ENCODE assay signal across 23 mouse cellular contexts in genomic region chr10:96104624-96105023, GRCm38 (mm10). TPM values are rescaled to one million over a fixed set of nuclear protein-coding genes. Genes with fewer than 3 reads are reported as not detected.
DNase-seq lines count a peak whose midpoint lies in the region; ATAC-seq lines count a peak whose summit lies in the region.
"Had no signal": no experiment of that assay in that cellular context is flagged by ENCODE, and none has a peak within 500 bp of the region (broad histone marks: within the 10 kb centered on the region; RNA-seq: fewer than 3 reads in every experiment).

No protein-coding gene starts in this region.

- peak; percentile 90 for ATAC-seq in liver, embryonic 12.5 days
- peak; percentile 84 for ATAC-seq in liver, embryonic 16.5 days (ENCODE audit: low read depth)
- no peak for ATAC-seq in kidney, embryonic 14.5 days (ENCODE audit: low FRiP score, low TSS enrichment)
- ATAC-seq in midbrain, embryonic 14.5 days (ENCODE audit: low FRiP score, low TSS enrichment) = no peak
- ATAC-seq: forebrain, embryonic 14.5 days had no signal

- 32% methylated on average over 4 of the region's 4 CpGs for WGBS in liver, embryonic 12.5 days (ENCODE audit: insufficient replicate concordance)
- 19% methylated on average over 4 of the region's 4 CpGs for WGBS in liver, embryonic 16.5 days (ENCODE audit: insufficient replicate concordance)
- WGBS in kidney, embryonic 14.5 days = 83% methylated on average over 4 of the region's 4 CpGs
- WGBS in midbrain, embryonic 14.5 days = 91% methylated on average over 4 of the region's 4 CpGs

- peak; percentile 42 for DNase-seq in c-Kit-positive CD71-positive TER-119-negative erythroid progenitor cells, embryonic 14.5 days (ENCODE audit: low read depth)
- no peak for DNase-seq in midbrain, embryonic 14.5 days
- DNase-seq in gastrocnemius, postnatal 36 days = no peak
- DNase-seq in layer of hippocampus, postnatal 10 days (ENCODE audit: low spot score in 2 of 2) = no peak
- DNase-seq: adrenal gland, postnatal 10 days; cerebellum, adult 2 months; gastrocnemius, postnatal 10 days; heart, adult 2 months; heart, postnatal 14 days had no signal

- peaks cover 11% of the 10 kb centered on the region for H3K4me1 ChIP-seq in liver, embryonic 12.5 days
- H3K4me1 ChIP-seq in liver, embryonic 16.5 days (ENCODE audit: control insufficient read depth, low read depth, low read length) = no peaks in the 10 kb centered on the region; the same call in 1 of the 2 replicates
- H3K4me1 ChIP-seq in kidney, embryonic 14.5 days (ENCODE audit: control insufficient read depth, insufficient read depth, low read length) = no peaks in the 10 kb centered on the region
- H3K4me1 ChIP-seq in midbrain, embryonic 14.5 days (ENCODE audit: control insufficient read depth, insufficient read depth, low read length) = no peaks in the 10 kb centered on the region
- H3K4me1 ChIP-seq: embryonic facial prominence, embryonic 15.5 days; forebrain, embryonic 10.5 days; heart, embryonic 15.5 days had no signal

- H3K27ac ChIP-seq in liver, embryonic 12.5 days = 0 out of 2 replicates have a peak overlapping the region, but pooled peaks have one; percentile 45
- peak overlapping the region; percentile 24; the same call in 1 of the 2 replicates for H3K27ac ChIP-seq in liver, embryonic 16.5 days (ENCODE audit: low read length)
- no peak overlapping the region for H3K27ac ChIP-seq in kidney, embryonic 14.5 days (ENCODE audit: low read depth, low read length)
- H3K27ac ChIP-seq in midbrain, embryonic 14.5 days (replicated peaks; ENCODE audit: low read depth, low read length) = no peak overlapping the region
- H3K27ac ChIP-seq: embryonic facial prominence, embryonic 15.5 days; forebrain, embryonic 10.5 days; heart, adult 2 months; heart, embryonic 15.5 days; hindbrain, embryonic 14.5 days had no signal

- peak overlapping the region; percentile 31 for H3K4me2 ChIP-seq in liver, embryonic 12.5 days
- no peak overlapping the region for H3K4me2 ChIP-seq in liver, embryonic 16.5 days (ENCODE audit: low read depth, low read length)
- H3K4me2 ChIP-seq in kidney, embryonic 14.5 days (replicated peaks; ENCODE audit: low read depth, low read length) = no peak overlapping the region
- H3K4me2 ChIP-seq in midbrain, embryonic 14.5 days (ENCODE audit: low read length) = no peak overlapping the region
- H3K4me2 ChIP-seq: embryonic facial prominence, embryonic 15.5 days; heart, embryonic 11.5 days; heart, embryonic 15.5 days; hindbrain, embryonic 14.5 days had no signal

- H3K27me3 ChIP-seq in liver, embryonic 12.5 days (replicated peaks) = no peaks in the 10 kb centered on the region
- no peaks in the 10 kb centered on the region for H3K27me3 ChIP-seq in liver, embryonic 16.5 days (ENCODE audit: control insufficient read depth, insufficient read depth, low read depth, low read length)
- no peaks in the 10 kb centered on the region for H3K27me3 ChIP-seq in kidney, embryonic 14.5 days (ENCODE audit: control insufficient read depth, insufficient read depth, low read length)
- H3K27me3 ChIP-seq in midbrain, embryonic 14.5 days (ENCODE audit: control insufficient read depth, insufficient read depth, low read length) = no peaks in the 10 kb centered on the region
- H3K27me3 ChIP-seq: embryonic facial prominence, embryonic 15.5 days; heart, embryonic 15.5 days had no signal

- H3K4me3 ChIP-seq in liver, embryonic 12.5 days = no peak overlapping the region
- no peak overlapping the region for H3K4me3 ChIP-seq in liver, embryonic 16.5 days (ENCODE audit: low read depth, low read length)
- H3K4me3 ChIP-seq in kidney, embryonic 14.5 days (ENCODE audit: low read length) = no peak overlapping the region
- no peak overlapping the region for H3K4me3 ChIP-seq in midbrain, embryonic 14.5 days (replicated peaks; ENCODE audit: low read depth, low read length)
- H3K4me3 ChIP-seq: embryonic facial prominence, embryonic 15.5 days; erythroblast, embryonic 14.5 days; forebrain, embryonic 10.5 days; heart, adult 2 months; heart, embryonic 15.5 days had no signal

- no peaks in the 10 kb centered on the region for H3K36me3 ChIP-seq in liver, embryonic 12.5 days
- H3K36me3 ChIP-seq in liver, embryonic 16.5 days (ENCODE audit: control insufficient read depth, insufficient read depth) = no peaks in the 10 kb centered on the region
- H3K36me3 ChIP-seq in kidney, embryonic 14.5 days (ENCODE audit: control insufficient read depth, insufficient read depth, low read length) = no peaks in the 10 kb centered on the region
- no peaks in the 10 kb centered on the region for H3K36me3 ChIP-seq in midbrain, embryonic 14.5 days (ENCODE audit: control insufficient read depth, insufficient read depth, low read length)
- H3K36me3 ChIP-seq: embryonic facial prominence, embryonic 15.5 days; forebrain, embryonic 10.5 days; G1E; heart, embryonic 15.5 days had no signal

- H3K9me3 ChIP-seq in liver, embryonic 12.5 days (replicated peaks) = no peaks in the 10 kb centered on the region
- H3K9me3 ChIP-seq in liver, embryonic 16.5 days (replicated peaks; ENCODE audit: control insufficient read depth, low read length) = no peaks in the 10 kb centered on the region
- H3K9me3 ChIP-seq in kidney, embryonic 14.5 days (ENCODE audit: control insufficient read depth, low read length) = no peaks in the 10 kb centered on the region
- H3K9me3 ChIP-seq in midbrain, embryonic 14.5 days (ENCODE audit: control insufficient read depth, low read length) = no peaks in the 10 kb centered on the region
- H3K9me3 ChIP-seq: embryonic facial prominence, embryonic 15.5 days; forebrain, embryonic 10.5 days; G1E; heart, embryonic 15.5 days had no signal

- no peak overlapping the region for H3K9ac ChIP-seq in liver, embryonic 12.5 days
- no peak overlapping the region for H3K9ac ChIP-seq in liver, embryonic 16.5 days (ENCODE audit: low read depth, low read length)
- H3K9ac ChIP-seq in kidney, embryonic 14.5 days (ENCODE audit: low read depth, low read length) = no peak overlapping the region
- H3K9ac ChIP-seq in midbrain, embryonic 14.5 days (replicated peaks; ENCODE audit: low read length) = no peak overlapping the region
- H3K9ac ChIP-seq: embryonic facial prominence, embryonic 15.5 days; heart, embryonic 15.5 days; hindbrain, embryonic 14.5 days had no signal

- intact Hi-C loops in gastrocnemius, postnatal 36 days (cut with DNase I) = no loop called here

RNA-seq across cellular contexts. Expression of gene Gm5426, which starts 31.8 kb away (rescaled TPM):
- polyA plus RNA-seq in liver, embryonic 12.5 days (2016; fragmentation: Nextera tagmentation; extraction: Ambion mirVana) = not detected in 2 replicates
- polyA plus RNA-seq in liver, embryonic 16.5 days (2015; fragmentation: Nextera tagmentation; extraction: Ambion mirVana) = not detected in 2 replicates
- not detected in 2 replicates for polyA plus RNA-seq in kidney, embryonic 14.5 days (2014; fragmentation: Nextera tagmentation; extraction: Ambion mirVana)
- polyA plus RNA-seq in midbrain, embryonic 14.5 days (2014; fragmentation: Nextera tagmentation; extraction: Ambion mirVana) = not detected in 2 replicates
- not detected for total RNA-seq in gastrocnemius, postnatal 36 days (2021)
- not detected for total RNA-seq in layer of hippocampus, postnatal 10 days (2021)
- total RNA-seq: adrenal gland, postnatal 10 days; G1E; gastrocnemius, postnatal 10 days; heart, adult 2 months; heart, postnatal 14 days; hematopoietic stem cell, adult 5-6 weeks had no signal
- polyA plus RNA-seq: cerebellum, adult 2 months; embryonic facial prominence, embryonic 11.5 days; embryonic facial prominence, embryonic 15.5 days; erythroblast, embryonic 14.5 days; forebrain, embryonic 10.5 days; forebrain, embryonic 14.5 days; G1E; gonadal fat pad, adult 2 months; heart, adult 2 months; heart, embryonic 11.5 days; heart, embryonic 15.5 days; hindbrain, embryonic 14.5 days had no signal

Comparison
In these comparisons a context has a peak if more than half of its experiments do, and no peak if none do; other contexts are left out.
1. ATAC-seq: peak in liver, embryonic 12.5 days (single experiment) and liver, embryonic 16.5 days (single experiment); none in kidney, embryonic 14.5 days (single experiment) and midbrain, embryonic 14.5 days (single experiment).
2. H3K27ac ChIP-seq: peak in liver, embryonic 12.5 days (single experiment) and liver, embryonic 16.5 days (single experiment); none in kidney, embryonic 14.5 days (single experiment) and midbrain, embryonic 14.5 days (single experiment).